Mouse (Mus musculus) limb, embryonic 12.5 days (tissue): ENCODE results near the gene Scgb1b3. TPM values are rescaled to one million over a fixed set of nuclear protein-coding genes. Genes with fewer than 3 reads are reported as not detected.

Source experiments
- ATAC-seq: fragments of 200-750 bp; cut with Nextera tagmentation; 2 replicates; pipeline ENCODE4 v1.8.0; 2017; ENCODE audit warnings: low read depth, moderate TSS enrichment; ENCODE audit not compliant: insufficient number of reproducible peaks, insufficient read depth, low FRiP score, low TSS enrichment
- H3K27ac ChIP-seq: fragments of 300-500 bp; sonication (generic); 2 replicates; pipeline ENCODE4 v1.5.1; 2016; ENCODE audit warnings: mild to moderate bottlenecking, moderate library complexity
- H3K27me3 ChIP-seq: fragments of 300-500 bp; sonication (generic); 2 replicates; pipeline ENCODE4 v1.6.1; 2016; ENCODE audit warnings: mild to moderate bottlenecking, moderate library complexity
- H3K36me3 ChIP-seq: fragments of 300-500 bp; sonication (generic); 2 replicates; pipeline ENCODE4 v1.6.1; 2016; ENCODE audit warnings: mild to moderate bottlenecking, moderate library complexity
- H3K4me1 ChIP-seq: fragments of 300-500 bp; sonication (generic); replicated peaks from 2 replicates; pipeline ENCODE4 v1.6.1; 2016
- H3K4me2 ChIP-seq: fragments of 300-500 bp; sonication (generic); 2 replicates; pipeline ENCODE4 v1.6.1; 2016; ENCODE audit warnings: mild to moderate bottlenecking, moderate library complexity
- H3K4me3 ChIP-seq: fragments of 300-500 bp; sonication (generic); replicated peaks from 2 replicates; pipeline ENCODE4 v1.5.1; 2016; ENCODE audit warnings: mild to moderate bottlenecking
- H3K9ac ChIP-seq: fragments of 300-500 bp; sonication (generic); replicated peaks from 2 replicates; pipeline ENCODE4 v1.6.1; 2016; ENCODE audit warnings: mild to moderate bottlenecking, moderate library complexity
- H3K9me3 ChIP-seq: fragments of 300-500 bp; sonication (generic); 2 replicates; pipeline ENCODE4 v1.6.1; 2016; ENCODE audit warnings: mild to moderate bottlenecking, moderate library complexity
- WGBS: fragments of 180-500 bp; shearing (Covaris S2); methylation state at CpG from one replicate; pipeline ENCODE4 v1.1.7; 2016; 5-methylcytosine and 5-hydroxymethylcytosine counted together
- polyA plus RNA-seq: library from polyadenylated mRNA; unstranded; fragments of >200 nt; fragmentation: Nextera tagmentation; extraction: Ambion mirVana; gene quantifications from 2 replicates; pipeline ENCODE4 v1.2.1, GENCODE M21; 2016

Scgb1b3 gene
- not detected in 2 replicates for polyA plus RNA-seq

DNA sequence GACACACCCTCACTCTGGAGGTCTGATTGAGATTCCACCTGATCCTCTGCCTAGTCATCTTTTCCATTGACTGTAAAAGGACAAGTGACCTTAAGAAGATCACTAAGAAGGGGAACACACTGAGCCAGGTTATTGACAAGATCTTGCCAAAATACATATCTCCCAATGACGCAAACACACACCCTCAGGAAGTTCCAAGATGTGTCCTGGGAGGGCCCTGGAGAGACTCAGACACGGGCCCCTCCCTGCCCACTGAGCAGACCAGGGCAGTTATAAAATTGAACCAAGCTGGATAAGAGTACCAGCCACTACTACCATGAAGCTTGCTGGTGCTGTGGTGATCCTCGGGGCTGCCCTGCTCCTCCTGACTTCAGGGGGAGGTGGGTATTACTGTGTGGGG is at the start of gene Scgb1b3:
Gene Scgb1b3, plus strand, starts transcription at position 301 of the 400 bp plus-strand sequence.
- H3K4me3 ChIP-seq = no peak within 1 kb of the TSS
- H3K27ac ChIP-seq = no peak within 1 kb of the TSS
- no peaks in the 10 kb centered on the region for H3K4me1 ChIP-seq
- H3K4me2 ChIP-seq = no peak within 1 kb of the TSS
- peaks cover 59% of the 10 kb centered on the region for H3K9me3 ChIP-seq
- 75% methylated on average over 3 of the region's 3 CpGs for WGBS
- ATAC-seq = no peak
- no peak within 1 kb of the TSS for H3K9ac ChIP-seq
- H3K27me3 ChIP-seq = no peaks in the 10 kb centered on the region
- no peaks in the 10 kb centered on the region for H3K36me3 ChIP-seq

DNA sequence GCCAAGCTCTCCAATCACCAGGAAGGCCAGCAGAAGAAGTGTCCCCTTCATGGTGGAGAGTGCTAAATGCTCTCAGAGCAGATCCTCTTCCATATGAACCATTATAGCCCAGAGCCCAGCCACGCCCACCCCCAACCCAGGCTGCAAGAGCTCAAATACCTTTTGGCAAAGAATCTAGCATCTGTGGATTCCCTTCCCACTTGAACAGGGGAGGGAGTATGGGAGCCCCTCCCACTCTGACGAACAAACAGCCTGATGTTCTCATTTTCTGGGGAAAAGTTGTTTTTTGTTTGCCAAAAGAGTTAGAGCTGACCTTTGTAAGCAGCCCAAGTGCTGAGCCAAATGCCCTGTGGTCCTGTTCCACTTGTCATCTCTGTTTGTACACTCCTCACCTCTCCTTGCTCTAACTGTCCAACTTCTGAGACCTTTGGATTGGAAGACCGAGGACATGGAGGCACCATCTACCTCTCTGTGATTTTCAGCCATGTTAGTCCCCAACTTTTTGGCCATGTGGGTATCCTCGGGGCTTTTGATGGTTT is 13.3 kb upstream of the Scgb1b3 start, which contains the start of gene Scgb2b3:
Gene Scgb2b3, minus strand, starts transcription at position 51 of the 539 bp plus-strand sequence.
- 70% methylated on average over 4 of the region's 4 CpGs for WGBS
- no peak within 1 kb of the TSS for H3K4me2 ChIP-seq

More for the DNA sequence above, 13.3 kb upstream of the Scgb1b3 start, which contains the start of gene Scgb2b3:
- H3K9ac ChIP-seq = no peak within 1 kb of the TSS
- no peaks in the 10 kb centered on the region for H3K4me1 ChIP-seq
- H3K27me3 ChIP-seq = no peaks in the 10 kb centered on the region
- no peaks in the 10 kb centered on the region for H3K36me3 ChIP-seq
- no peak within 1 kb of the TSS for H3K4me3 ChIP-seq
- no peak for ATAC-seq
- H3K9me3 ChIP-seq = peaks cover 54% of the 10 kb centered on the region
- H3K27ac ChIP-seq = no peak within 1 kb of the TSS

Other genes with a start within 250 kb of the Scgb1b3 start
- 1.4 and 2.0 TPM in 2 replicates for gene Scn1b, start 248.6 kb upstream of the Scgb1b3 start, polyA plus RNA-seq
- 95.1 and 104 TPM in 2 replicates for gene Gramd1a, start 219.7 kb upstream of the Scgb1b3 start, polyA plus RNA-seq
- not detected in 2 replicates for gene Scgb2b2, start 85.1 kb upstream of the Scgb1b3 start, polyA plus RNA-seq
- not detected in 2 replicates for gene Scgb1b2, start 83.8 kb upstream of the Scgb1b3 start, polyA plus RNA-seq
- not detected in 2 replicates for gene Scgb2b3, start 13.5 kb upstream of the Scgb1b3 start, polyA plus RNA-seq